Mouse (Mus musculus): Measurements from ENCODE around the gene Ccdc15.

The Ccdc15 gene

GRCm38 (mm10) chr9:37347988-37348642, at the start of gene Ccdc15:
Gene Ccdc15, minus strand, starts transcription at chr9:37348432.
- DNase-seq = peak; percentile 98

GRCm38 (mm10) chr9:37393482-37394131, 45.4 kb upstream of the Ccdc15 start:
- no peak for DNase-seq

- DNase-seq = no peak
Measured at GRCm38 (mm10) chr9:37392071-37392470, 43.8 kb upstream of the Ccdc15 start.

- no peak for DNase-seq
Measured at GRCm38 (mm10) chr9:37390891-37391290, 42.7 kb upstream of the Ccdc15 start.

- no peak for DNase-seq
Measured at GRCm38 (mm10) chr9:37384284-37385182, 36.3 kb upstream of the Ccdc15 start.

- no peak for DNase-seq
Measured at GRCm38 (mm10) chr9:37383161-37383560, 34.9 kb upstream of the Ccdc15 start.

- no peak for DNase-seq
Measured at GRCm38 (mm10) chr9:37375718-37376117, 27.5 kb upstream of the Ccdc15 start.

- DNase-seq = no peak
Measured at GRCm38 (mm10) chr9:37371232-37371801, 23.1 kb upstream of the Ccdc15 start.

- DNase-seq = no peak
Measured at GRCm38 (mm10) chr9:37368860-37369259, 20.6 kb upstream of the Ccdc15 start.

GRCm38 (mm10) chr9:37368081-37368830, 20.0 kb upstream of the Ccdc15 start:
- DNase-seq = no peak

- DNase-seq = no peak
Measured at GRCm38 (mm10) chr9:37367301-37368080, 19.3 kb upstream of the Ccdc15 start, which contains the start of gene Hepacam. Gene Hepacam, plus strand, starts transcription at chr9:37367351.

- DNase-seq = no peak
Measured at GRCm38 (mm10) chr9:37365706-37366105, 17.5 kb upstream of the Ccdc15 start.

GRCm38 (mm10) chr9:37364392-37364791, 16.2 kb upstream of the Ccdc15 start:
- DNase-seq = no peak

GRCm38 (mm10) chr9:37363551-37363950, 15.3 kb upstream of the Ccdc15 start:
- no peak for DNase-seq

- DNase-seq = no peak
Measured at GRCm38 (mm10) chr9:37362881-37363280, 14.6 kb upstream of the Ccdc15 start.

GRCm38 (mm10) chr9:37362084-37362483, 13.9 kb upstream of the Ccdc15 start:
- DNase-seq = no peak

- DNase-seq = no peak
Measured at GRCm38 (mm10) chr9:37359331-37360220, 11.3 kb upstream of the Ccdc15 start.

- DNase-seq = no peak
Measured at GRCm38 (mm10) chr9:37358713-37359330, 10.6 kb upstream of the Ccdc15 start.

- no peak for DNase-seq
Measured at GRCm38 (mm10) chr9:37354485-37354884, 6.3 kb upstream of the Ccdc15 start.

GRCm38 (mm10) chr9:37351266-37351665, 3.0 kb upstream of the Ccdc15 start:
- DNase-seq = no peak
